Mouse (Mus musculus) myocyte (in vitro differentiated cells): Measurements from ENCODE around the gene Rassf3. TPM values are rescaled to one million over a fixed set of nuclear protein-coding genes. Genes with fewer than 3 reads are reported as not detected.

Experiments used
- H3K27me3 ChIP-seq: one replicate; pipeline ENCODE4 v1.6.1; 2011; ENCODE audit not compliant: control insufficient read depth, insufficient read depth, insufficient read length
- H3K36me3 ChIP-seq: one replicate; pipeline ENCODE4 v1.6.1; 2011; ENCODE audit not compliant: control insufficient read depth, insufficient read depth
- H3K4me2 ChIP-seq: one replicate; pipeline ENCODE4 v1.6.1; 2011; ENCODE audit warnings: low read depth, control low read depth
- H3K4me3 ChIP-seq: one replicate; pipeline ENCODE4 v1.5.1; 2011; ENCODE audit warnings: mild to moderate bottlenecking, control low read depth, moderate library complexity
- H3K79me2 ChIP-seq: one replicate; pipeline ENCODE4 v1.6.1; 2011; ENCODE audit not compliant: control insufficient read depth, insufficient read depth
- H3ac ChIP-seq: one replicate; pipeline ENCODE4 v1.6.1; 2011; ENCODE audit not compliant: control insufficient read depth, insufficient read length
- CEBPB ChIP-seq: IDR thresholded peaks from 2 replicates; pipeline ENCODE4 v1.6.1; 2011; ENCODE audit warnings: mild to moderate bottlenecking, moderate library complexity; ENCODE audit not compliant: poor library complexity, insufficient read depth, severe bottlenecking
- E2F4 ChIP-seq: IDR thresholded peaks from one replicate; pipeline ENCODE4 v1.6.1; 2011; ENCODE audit warnings: mild to moderate bottlenecking, control low read depth, moderate library complexity; ENCODE audit not compliant: insufficient read depth
- MAX ChIP-seq: IDR thresholded peaks from one replicate; pipeline ENCODE4 v1.6.1; 2011; ENCODE audit warnings: low read depth, mild to moderate bottlenecking, control low read depth
- MYOD1 ChIP-seq, 3 experiments: IDR thresholded peaks; one replicate each; pipeline ENCODE4 v1.6.1; 2011; ENCODE audit warnings: control low read depth in 2 of 3, low read depth in 2 of 3, mild to moderate bottlenecking in 2 of 3, moderate library complexity in 1 of 3; ENCODE audit not compliant: insufficient read length in 2 of 3, control insufficient read depth in 1 of 3
- MYOG ChIP-seq, 3 experiments: IDR thresholded peaks; one replicate each; pipeline ENCODE4 v1.6.1; 2011; ENCODE audit warnings: control low read depth in 2 of 3, low read depth in 2 of 3, mild to moderate bottlenecking in 2 of 3; ENCODE audit not compliant: insufficient read length in 2 of 3, control insufficient read depth in 1 of 3, insufficient read depth in 1 of 3
- POLR2A ChIP-seq: IDR thresholded peaks from one replicate; pipeline ENCODE4 v1.6.1; 2011; ENCODE audit warnings: low read depth, mild to moderate bottlenecking, control low read depth, moderate library complexity; ENCODE audit not compliant: insufficient read length
- POLR2AphosphoS2 ChIP-seq: IDR thresholded peaks from one replicate; pipeline ENCODE4 v1.6.1; 2011; ENCODE audit warnings: low read depth, control low read depth; ENCODE audit not compliant: insufficient read length
- REST ChIP-seq: IDR thresholded peaks from one replicate; pipeline ENCODE4 v1.6.1; 2011; ENCODE audit warnings: mild to moderate bottlenecking, control low read depth, moderate library complexity; ENCODE audit not compliant: insufficient read depth, insufficient read length
- SRF ChIP-seq: IDR thresholded peaks from one replicate; pipeline ENCODE4 v1.6.1; 2011; ENCODE audit warnings: low read depth; ENCODE audit not compliant: control insufficient read depth, insufficient read length
- TCF12 ChIP-seq: IDR thresholded peaks from one replicate; pipeline ENCODE4 v1.6.1; 2011; ENCODE audit warnings: mild to moderate bottlenecking, control low read depth; ENCODE audit not compliant: poor library complexity, insufficient read depth, severe bottlenecking
- TCF3 ChIP-seq: IDR thresholded peaks from one replicate; pipeline ENCODE4 v1.6.1; 2011; ENCODE audit warnings: low read depth, control low read depth; ENCODE audit not compliant: insufficient read length
- USF1 ChIP-seq: IDR thresholded peaks from one replicate; pipeline ENCODE4 v1.6.1; 2011; ENCODE audit warnings: low read depth, mild to moderate bottlenecking, control low read depth, moderate library complexity
- polyA plus RNA-seq: library from polyadenylated mRNA; unstranded; fragments of >200 nt; fragmentation: generic; extraction: Trizol; gene quantifications from one replicate; pipeline ENCODE4 v1.2.1, GENCODE M21; 2012; ENCODE audit warnings: missing spikeins

Rassf3 gene
- polyA plus RNA-seq, 1 experiment: 32.3 TPM

DNA sequence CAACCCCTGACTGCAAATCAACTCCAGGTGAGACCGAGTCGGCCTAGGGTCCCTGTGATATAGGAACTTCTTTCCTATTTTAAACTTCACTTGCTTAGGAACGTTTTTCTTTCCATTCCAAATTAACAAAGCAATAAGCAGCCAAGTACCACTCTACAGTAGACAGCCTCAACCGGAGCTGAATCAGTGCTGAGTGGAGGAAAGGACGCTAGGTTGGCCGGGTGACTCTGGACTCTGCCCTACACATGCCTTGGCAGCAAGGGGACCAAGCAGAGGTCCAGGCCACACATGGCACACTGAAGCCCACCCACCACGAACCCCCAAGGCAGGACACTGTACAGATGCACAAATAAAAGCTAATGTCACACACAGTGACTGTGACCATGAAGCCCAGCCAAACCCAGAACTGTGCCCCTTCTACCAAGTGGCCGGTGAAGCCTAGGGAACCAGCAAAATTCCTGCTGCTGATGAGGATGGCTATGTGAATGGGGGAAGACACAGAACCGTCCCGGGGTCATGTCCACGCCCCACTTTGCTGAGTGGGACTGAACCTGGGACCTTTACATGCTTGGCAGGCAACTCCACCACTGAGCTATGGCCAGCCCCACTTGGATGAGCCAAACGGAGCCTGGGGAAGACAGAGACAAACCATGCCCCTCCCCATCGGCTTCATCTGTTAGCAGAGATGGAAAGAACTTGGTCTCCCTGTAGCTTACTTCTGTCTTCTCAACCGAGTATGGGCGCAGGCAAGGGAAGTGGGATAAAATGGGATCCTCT lies 45.2 kb downstream of the Rassf3 start:
- H3K4me3 ChIP-seq: no peak overlapping the region
- H3K4me2 ChIP-seq: no peak overlapping the region
- no peak for TF ChIP-seq SRF
- TF ChIP-seq USF1: no peak
- TF ChIP-seq POLR2AphosphoS2: no peak
- no peak for TF ChIP-seq MAX
- TF ChIP-seq POLR2A: no peak
- TF ChIP-seq TCF3: no peak
- TF ChIP-seq E2F4: no peak
- TF ChIP-seq REST: no peak

GRCm38 (mm10) chr10:121429981-121430682 lies 46.0 kb downstream of the Rassf3 start:
- no peaks in the 10 kb centered on the region for H3K27me3 ChIP-seq
- H3K4me3 ChIP-seq: no peak overlapping the region
- no peak overlapping the region for H3ac ChIP-seq
- TF ChIP-seq POLR2AphosphoS2 (no peak), TCF3 (no peak), POLR2A (no peak)
- no peaks in the 10 kb centered on the region for H3K36me3 ChIP-seq
- peak overlapping the region; percentile 70 for H3K4me2 ChIP-seq
- H3K79me2 ChIP-seq: peaks cover 14% of the 10 kb centered on the region

More for the DNA sequence above, 45.2 kb downstream of the Rassf3 start:
- Histone ChIP-seq H3ac (no peak overlapping the region), H3K36me3 (no peaks in the 10 kb centered on the region), H3K27me3 (no peaks in the 10 kb centered on the region), H3K79me2 (peaks cover 14% of the 10 kb centered on the region)

DNA sequence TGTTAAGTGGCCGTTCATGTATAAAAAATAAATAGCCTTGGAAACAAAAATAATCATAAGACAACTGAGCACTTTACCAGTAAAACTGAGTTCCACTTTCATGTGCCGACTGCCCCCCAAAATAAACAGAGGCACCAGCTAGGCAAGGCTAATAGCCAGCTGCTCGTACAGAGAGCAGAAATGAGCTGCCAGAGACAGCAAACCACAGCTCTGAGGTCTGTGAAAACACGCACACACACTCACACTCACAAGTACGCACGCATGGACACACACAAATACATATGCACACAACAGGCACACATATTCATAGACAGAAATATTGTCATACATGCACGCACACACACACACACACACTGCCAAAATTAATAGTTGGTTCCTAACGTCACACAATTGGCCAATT lies 46.6 kb downstream of the Rassf3 start:
- Histone ChIP-seq H3K4me3 (no peak overlapping the region), H3ac (no peak overlapping the region), H3K27me3 (no peaks in the 10 kb centered on the region), H3K4me2 (peak overlapping the region; percentile 70), H3K36me3 (no peaks in the 10 kb centered on the region), H3K79me2 (peaks cover 14% of the 10 kb centered on the region)
- peak in 2 of 3 experiments; percentile 31 to 58 for TF ChIP-seq MYOG (IDR thresholded peaks at IDR 0.05; ENCODE audit: control insufficient read depth in 1 of 3, insufficient read depth in 1 of 3, insufficient read length in 2 of 3, low read depth in 2 of 3)
- TF ChIP-seq MYOD1 (IDR thresholded peaks at IDR 0.05; ENCODE audit: control insufficient read depth in 1 of 3, insufficient read length in 2 of 3, low read depth in 2 of 3): peak in 1 of 3 experiments; percentile 19
- no peak for TF ChIP-seq E2F4
- TF ChIP-seq MAX: no peak
- TF ChIP-seq USF1: no peak
- no peak for TF ChIP-seq TCF12
- no peak for TF ChIP-seq SRF
- no peak for TF ChIP-seq POLR2AphosphoS2

DNA sequence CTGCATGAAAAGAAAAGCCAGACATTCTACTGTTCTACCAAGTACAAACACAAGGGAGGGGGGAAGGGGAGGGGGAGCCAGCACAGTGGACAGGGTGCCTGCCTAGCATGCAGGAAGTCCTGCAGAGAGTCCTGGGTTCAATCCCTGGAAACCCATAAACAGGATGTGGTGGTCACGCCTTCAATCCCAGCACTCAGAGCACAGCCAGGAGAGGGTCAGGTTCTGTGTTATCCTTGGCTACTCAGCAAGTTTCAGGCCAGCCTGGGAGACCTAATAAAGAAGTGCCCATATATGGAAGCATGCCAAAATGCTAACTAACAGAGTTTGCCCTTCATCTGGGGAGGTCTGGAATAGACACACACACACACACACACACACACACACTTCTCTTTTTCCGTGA lies 47.1 kb downstream of the Rassf3 start:
- TF ChIP-seq MYOG (IDR thresholded peaks at IDR 0.05; ENCODE audit: control insufficient read depth in 1 of 3, insufficient read depth in 1 of 3, insufficient read length in 2 of 3, low read depth in 2 of 3): no peak
- peak; percentile 80 for TF ChIP-seq SRF
- Histone ChIP-seq H3ac (no peak overlapping the region), H3K4me2 (peak overlapping the region; percentile 70), H3K27me3 (no peaks in the 10 kb centered on the region), H3K79me2 (peaks cover 11% of the 10 kb centered on the region), H3K4me3 (no peak overlapping the region), H3K36me3 (no peaks in the 10 kb centered on the region)

GRCm38 (mm10) chr10:121428011-121428711 lies 48.0 kb downstream of the Rassf3 start:
- H3K36me3 ChIP-seq: no peaks in the 10 kb centered on the region
- TF ChIP-seq CEBPB (no peak), TCF12 (no peak), POLR2AphosphoS2 (no peak), USF1 (no peak), REST (no peak), SRF (no peak), MAX (no peak), MYOD1 (IDR thresholded peaks at IDR 0.05; ENCODE audit: control insufficient read depth in 1 of 3, insufficient read length in 2 of 3, low read depth in 2 of 3) (no peak), E2F4 (no peak), MYOG (IDR thresholded peaks at IDR 0.05; ENCODE audit: control insufficient read depth in 1 of 3, insufficient read depth in 1 of 3, insufficient read length in 2 of 3, low read depth in 2 of 3) (no peak), POLR2A (no peak), TCF3 (no peak)
- no peak overlapping the region for H3K4me2 ChIP-seq
- H3K4me3 ChIP-seq: no peak overlapping the region
- H3K27me3 ChIP-seq: no peaks in the 10 kb centered on the region
- H3ac ChIP-seq: no peak overlapping the region
- H3K79me2 ChIP-seq: peaks cover 9% of the 10 kb centered on the region
